Mouse (Mus musculus): Measurements from ENCODE around the gene Acsl4. TPM values are rescaled to one million over a fixed set of nuclear protein-coding genes. Genes with fewer than 3 reads are reported as not detected.
A peak's percentile ranks its signal among the peaks of the same experiment; 100 is the strongest.

Acsl4 gene
- total RNA-seq, 2 experiments from 2014 or later, result 65.5 to 69.0 TPM

DNA sequence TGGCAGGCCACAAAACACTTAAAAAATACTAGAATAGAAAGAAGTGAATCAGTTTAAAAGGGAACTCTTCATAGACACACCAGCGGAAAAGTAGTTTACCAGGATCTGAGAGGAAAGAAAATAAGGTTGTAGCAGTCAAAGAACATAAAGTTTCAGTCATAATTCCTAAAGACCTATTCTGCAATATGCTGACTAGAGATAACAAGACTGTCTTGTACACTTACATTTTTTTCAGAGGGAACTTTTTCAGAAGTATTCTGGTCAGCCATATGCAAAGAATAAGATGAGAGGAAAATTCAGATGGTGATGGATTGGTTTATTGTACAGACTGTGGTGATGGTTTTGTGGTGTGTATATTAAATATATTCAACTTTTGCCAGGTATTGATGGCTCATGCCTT is 26.5 kb downstream of the Acsl4 start:
- no peak for DNase-seq (ENCODE audit: extremely low spot score in 1 of 2, low spot score in 1 of 2)

DNA sequence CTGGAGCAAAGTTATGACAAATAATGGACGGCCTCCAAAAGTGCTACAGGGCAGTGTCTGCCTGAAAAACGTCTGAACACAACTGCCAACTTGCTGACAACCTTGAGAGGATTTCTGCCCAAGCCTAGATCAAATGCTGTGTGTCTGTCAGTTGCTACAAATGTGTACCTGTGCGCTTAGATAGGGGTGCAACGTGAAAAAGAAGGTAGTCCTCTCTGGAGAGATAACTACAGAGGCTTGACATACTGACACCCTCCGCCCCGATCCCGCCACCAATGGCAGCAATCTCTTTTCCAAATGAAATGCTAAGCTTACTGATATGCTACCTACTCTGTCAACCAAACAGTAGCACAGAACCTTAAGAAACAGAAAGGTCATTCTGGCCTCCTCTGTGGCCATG is 31.3 kb downstream of the Acsl4 start:
- DNase-seq (ENCODE audit: extremely low spot score in 1 of 2, low spot score in 1 of 2), result no peak

DNA sequence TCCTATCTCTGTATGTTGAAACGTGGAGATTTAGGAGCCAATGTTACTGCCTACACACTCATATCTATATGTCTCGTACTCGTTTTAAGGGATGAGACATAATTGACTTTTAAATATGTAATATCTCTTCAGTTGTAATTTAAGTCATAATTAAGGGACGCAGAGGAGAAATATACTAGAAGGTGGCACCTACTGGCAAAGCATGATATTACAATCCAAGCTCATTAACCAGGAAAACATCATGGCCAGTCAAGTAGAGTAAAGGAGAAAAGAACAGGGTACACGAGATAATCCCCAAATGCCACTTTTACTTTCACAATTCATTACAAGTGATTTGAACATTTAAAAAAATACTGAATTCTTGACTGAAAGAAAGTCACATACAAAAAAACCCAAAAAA is 31.9 kb downstream of the Acsl4 start:
- DNase-seq (ENCODE audit: extremely low spot score in 1 of 2, low spot score in 1 of 2), result no peak

DNA sequence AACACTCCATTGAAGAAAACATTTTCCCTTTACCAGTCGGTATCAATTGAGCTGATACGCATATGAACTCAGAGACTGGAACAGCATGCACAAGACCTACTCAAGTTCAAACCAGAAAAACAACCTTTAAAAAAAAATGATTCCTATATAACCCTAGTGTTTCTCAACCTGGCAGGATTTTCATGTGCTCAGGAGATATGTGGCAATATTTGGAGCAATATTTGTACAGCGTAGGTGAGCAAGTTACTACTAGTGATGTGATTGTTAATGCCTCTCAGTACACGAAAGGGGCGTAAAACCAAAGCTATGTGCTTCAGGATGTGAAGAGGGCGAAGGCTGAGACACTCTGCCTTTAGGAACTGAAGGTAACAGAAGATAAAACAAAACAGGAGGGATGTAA is 54.1 kb downstream of the Acsl4 start:
- DNase-seq (ENCODE audit: extremely low spot score in 1 of 2, low spot score in 1 of 2), result no peak

- no peak for DNase-seq (ENCODE audit: extremely low spot score in 1 of 2, low spot score in 1 of 2)
Observed at GRCm38 (mm10) chrX:142335502-142335901, 54.8 kb downstream of the Acsl4 start.

GRCm38 (mm10) chrX:142325760-142326159 is 64.6 kb downstream of the Acsl4 start:
- DNase-seq (ENCODE audit: extremely low spot score in 1 of 2, low spot score in 1 of 2), result no peak

DNA sequence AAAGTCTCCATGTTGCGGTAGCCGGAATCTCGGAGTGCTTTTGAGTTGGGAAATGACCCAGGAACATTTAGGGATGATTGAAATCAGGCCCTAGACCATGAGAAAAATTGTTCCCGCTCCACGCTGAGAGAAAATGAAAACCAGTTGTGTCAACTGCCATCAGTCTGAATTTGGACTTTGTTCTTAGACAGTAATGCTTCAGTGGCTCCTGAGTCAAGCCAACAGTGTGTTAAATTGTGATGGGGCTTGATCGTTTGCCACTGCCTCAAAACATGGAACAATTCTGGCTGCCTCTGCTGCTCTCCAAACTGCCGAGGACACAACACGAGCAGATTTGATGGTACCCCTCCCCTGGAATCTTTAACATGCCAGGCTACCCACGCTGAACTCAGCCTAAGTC is 74.2 kb downstream of the Acsl4 start:
- DNase-seq (ENCODE audit: extremely low spot score in 1 of 2, low spot score in 1 of 2), result no peak

GRCm38 (mm10) chrX:142315270-142315669 is 75.1 kb downstream of the Acsl4 start:
- no peak for DNase-seq (ENCODE audit: extremely low spot score in 1 of 2, low spot score in 1 of 2)

DNA sequence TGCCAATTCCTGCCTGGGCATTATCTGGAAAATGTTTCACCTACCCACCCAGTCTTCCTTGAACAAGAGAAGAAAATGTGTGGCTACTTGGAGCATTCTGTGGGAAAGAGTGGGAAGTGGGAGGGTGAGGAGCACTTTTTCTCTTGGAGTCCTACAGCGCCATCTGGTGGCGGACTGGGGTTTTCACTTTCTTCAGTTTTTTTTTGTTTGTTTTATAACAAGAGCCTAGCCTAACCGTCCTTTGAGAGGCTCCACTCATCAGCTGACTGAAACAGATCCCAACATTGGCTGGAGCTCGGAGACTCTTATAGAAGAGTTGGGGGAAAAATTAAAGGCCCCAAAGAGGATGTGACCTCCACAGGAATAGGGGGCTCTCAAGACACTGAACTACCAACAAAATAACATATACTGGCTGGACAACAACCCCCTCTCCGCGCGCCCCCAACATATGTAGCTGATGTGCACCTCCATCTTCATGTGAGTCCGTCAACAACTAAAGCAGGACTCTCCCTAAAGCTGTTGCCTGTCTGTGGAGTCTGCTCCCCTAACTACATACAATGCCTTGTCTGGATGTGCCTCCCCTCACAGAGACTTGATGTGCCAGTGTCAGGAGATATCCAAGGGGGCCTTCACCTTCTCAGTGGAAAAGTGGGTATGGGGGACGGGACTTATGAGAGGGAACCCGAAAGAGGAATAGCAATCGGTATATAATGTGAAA is 75.9 kb downstream of the Acsl4 start:
- peak; percentile 64 to 76 for DNase-seq (ENCODE audit: extremely low spot score in 1 of 2, low spot score in 1 of 2)

GRCm38 (mm10) chrX:142310431-142310830 is 79.9 kb downstream of the Acsl4 start:
- peak in 1 of 2 experiments; percentile 23 for DNase-seq (ENCODE audit: extremely low spot score in 1 of 2, low spot score in 1 of 2)

GRCm38 (mm10) chrX:142305869-142306581 is 84.3 kb downstream of the Acsl4 start, which contains the start of gene Kcne1l:
Gene Kcne1l, minus strand, starts transcription at chrX:142306294.
- DNase-seq (ENCODE audit: extremely low spot score in 1 of 2, low spot score in 1 of 2), result no peak

GRCm38 (mm10) chrX:142305010-142305868 is 85.1 kb downstream of the Acsl4 start:
- DNase-seq (ENCODE audit: extremely low spot score in 1 of 2, low spot score in 1 of 2), result no peak

DNA sequence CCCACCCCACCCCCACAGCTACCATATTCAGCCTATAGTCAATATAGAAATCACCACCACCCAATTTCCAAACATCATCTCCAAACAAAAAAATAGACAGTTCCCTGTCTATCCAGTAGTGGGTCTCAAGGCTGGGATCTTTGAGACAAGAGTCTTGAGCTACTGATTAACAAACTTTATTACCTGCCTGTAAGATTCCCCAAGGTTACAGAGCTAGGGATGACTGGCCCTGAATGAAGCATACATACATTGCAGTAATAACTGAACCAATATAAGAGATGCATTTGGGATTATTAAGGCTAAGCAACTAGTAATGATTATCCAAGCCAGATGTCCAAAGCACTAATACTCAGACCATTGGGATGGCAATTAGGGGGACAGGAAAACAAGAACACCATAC is 85.7 kb downstream of the Acsl4 start:
- no peak for DNase-seq (ENCODE audit: extremely low spot score in 1 of 2, low spot score in 1 of 2)

DNA sequence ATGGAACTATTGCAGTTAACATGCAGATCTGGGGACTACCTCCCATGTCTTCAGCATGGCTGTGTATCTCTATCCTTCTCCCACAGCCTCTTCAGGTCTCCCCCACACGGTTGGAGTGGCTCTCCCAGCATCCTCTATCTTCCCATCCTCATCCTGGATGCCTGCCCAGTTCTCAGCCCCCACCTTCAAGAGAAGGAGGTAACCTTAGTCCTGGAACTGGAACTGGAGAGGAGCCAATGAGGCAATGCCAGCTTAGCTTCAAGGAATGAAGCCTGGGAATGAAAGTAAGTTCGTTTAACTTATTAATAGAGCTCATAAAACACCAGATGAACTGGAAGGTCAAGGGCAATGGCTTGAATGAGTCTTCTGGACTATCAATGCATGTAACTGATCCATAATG is 86.9 kb downstream of the Acsl4 start:
- no peak for DNase-seq (ENCODE audit: extremely low spot score in 1 of 2, low spot score in 1 of 2)

GRCm38 (mm10) chrX:142285905-142286304 is 104.4 kb downstream of the Acsl4 start:
- DNase-seq (ENCODE audit: extremely low spot score in 1 of 2, low spot score in 1 of 2), result no peak

GRCm38 (mm10) chrX:142276573-142276972 is 113.8 kb downstream of the Acsl4 start:
- DNase-seq (ENCODE audit: extremely low spot score in 1 of 2, low spot score in 1 of 2), result no peak

- DNase-seq (ENCODE audit: extremely low spot score in 1 of 2, low spot score in 1 of 2), result no peak
Observed at GRCm38 (mm10) chrX:142276031-142276430, 114.3 kb downstream of the Acsl4 start.

All from layer of hippocampus, postnatal 25 days (tissue).